Mouse (Mus musculus) liver, embryonic 14.5 days (tissue): Measurements from ENCODE around the gene Agt. TPM values are rescaled to one million over a fixed set of nuclear protein-coding genes. Genes with fewer than 3 reads are reported as not detected.
A peak's percentile ranks its signal among the peaks of the same experiment; 100 is the strongest.

Experiments used
- ATAC-seq: fragments of 200-750 bp; cut with Nextera tagmentation; 2 replicates; pipeline ENCODE4 v1.8.0; 2017; ENCODE audit warnings: moderate number of reproducible peaks, mild to moderate bottlenecking, moderate library complexity; ENCODE audit not compliant: insufficient read depth
- DNase-seq, 3 experiments: peaks; one replicate each; pipeline ENCODE4 v3.0.0-alpha.2; 2012 to 2013; ENCODE audit warnings: low read depth in 3 of 3, low spot score in 3 of 3
- H3K27ac ChIP-seq: fragments of 300-500 bp; sonication (generic); 2 replicates; pipeline ENCODE4 v1.5.1; 2014; ENCODE audit warnings: moderate library complexity, mild to moderate bottlenecking, control low read depth, inconsistent platforms
- H3K27me3 ChIP-seq: fragments of 300-500 bp; sonication (generic); 2 replicates; pipeline ENCODE4 v1.6.1; 2014; ENCODE audit warnings: mild to moderate bottlenecking, low read length, moderate library complexity; ENCODE audit not compliant: control insufficient read depth, insufficient read depth
- H3K36me3 ChIP-seq: fragments of 300-500 bp; sonication (generic); replicated peaks from 2 replicates; pipeline ENCODE4 v1.6.1; 2014; ENCODE audit warnings: low read depth; ENCODE audit not compliant: control insufficient read depth, insufficient read depth
- H3K4me1 ChIP-seq, 2 experiments: fragments of 200-500 bp in 1 of 2; fragments of 300-500 bp in 1 of 2; sonication (generic) in 1 of 2; replicated peaks; 2 replicates each; pipeline ENCODE4 v1.6.1; 2012 to 2014; ENCODE audit warnings: antibody characterized with exemption in 1 of 2, inconsistent platforms in 1 of 2, low read length in 1 of 2; ENCODE audit not compliant: control insufficient read depth in 2 of 2, insufficient read depth in 2 of 2
- H3K4me2 ChIP-seq: fragments of 300-500 bp; sonication (generic); 2 replicates; pipeline ENCODE4 v1.6.1; 2014; ENCODE audit warnings: low read depth, mild to moderate bottlenecking, control low read depth, moderate library complexity
- H3K4me3 ChIP-seq, 2 experiments: fragments of 200-500 bp in 1 of 2; fragments of 300-500 bp in 1 of 2; sonication (generic) in 1 of 2; 2 replicates each; pipeline ENCODE4 v1.5.1; 2012 to 2014; ENCODE audit warnings: low read depth in 2 of 2, low read length in 2 of 2, mild to moderate bottlenecking in 2 of 2, control low read depth in 1 of 2, inconsistent platforms in 1 of 2, moderate library complexity in 1 of 2; ENCODE audit not compliant: insufficient read depth in 1 of 2
- H3K9ac ChIP-seq: fragments of 300-500 bp; sonication (generic); replicated peaks from 2 replicates; pipeline ENCODE4 v1.6.1; 2014; ENCODE audit warnings: mild to moderate bottlenecking, control low read depth, moderate library complexity
- H3K9me3 ChIP-seq: fragments of 300-500 bp; sonication (generic); 2 replicates; pipeline ENCODE4 v1.6.1; 2016; ENCODE audit warnings: low read length, mixed read lengths; ENCODE audit not compliant: control insufficient read depth
- CTCF ChIP-seq: IDR thresholded peaks from 2 replicates; pipeline ENCODE4 v1.5.1; 2016; ENCODE audit warnings: antibody characterized with exemption, low read depth, control low read depth
- EP300 ChIP-seq: IDR thresholded peaks from 2 replicates; pipeline ENCODE4 v1.6.1; 2016; ENCODE audit warnings: antibody characterized with exemption, low read depth
- WGBS: fragments of 180-500 bp; shearing (Covaris S2); extraction: QIAGEN DNeasy Blood & Tissue Kit; methylation state at CpG from one replicate; pipeline ENCODE4 v1.1.7; 2014; ENCODE audit not compliant: insufficient replicate concordance; 5-methylcytosine and 5-hydroxymethylcytosine counted together
- polyA plus RNA-seq, 2 experiments: library from polyadenylated mRNA; depleted of rRNA in 1 of 2; stranded (reverse) in 1 of 2; unstranded in 1 of 2; fragments of >200 nt; fragmentation: Nextera tagmentation in 1 of 2; extraction: Ambion mirVana in 1 of 2; gene quantifications; 2 replicates each; pipeline versions ENCODE4 v1.2.1 to v1.2.3; 2012 to 2014

Gene Agt
- polyA plus RNA-seq, 2 experiments: 63.3 to 94.2 TPM

GRCm38 (mm10) chr8:124608239-124608971 lies 38.9 kb upstream of the Agt start:
- Histone ChIP-seq H3K4me3 (no peak overlapping the region), H3K9me3 (no peaks in the 10 kb centered on the region), H3K27me3 (no peaks in the 10 kb centered on the region; the same call in 1 of the 2 replicates), H3K4me2 (no peak overlapping the region), H3K36me3 (no peaks in the 10 kb centered on the region), H3K27ac (no peak overlapping the region), H3K9ac (no peak overlapping the region), H3K4me1 (no peaks in the 10 kb centered on the region)
- no peak for DNase-seq
- no peak for ATAC-seq
- no peak for TF ChIP-seq EP300
- peak; percentile 69 for TF ChIP-seq CTCF
- 50% methylated on average over 13 of the region's 13 CpGs for whole genome bisulfite sequencing

- no peaks in the 10 kb centered on the region for H3K9me3 ChIP-seq
- 52% methylated on average over 5 of the region's 5 CpGs for WGBS
- no peaks in the 10 kb centered on the region for H3K4me1 ChIP-seq
- peak; percentile 45 for TF ChIP-seq CTCF
- no peak for TF ChIP-seq EP300
- DNase-seq: no peak
- H3K9ac ChIP-seq: no peak overlapping the region
- no peaks in the 10 kb centered on the region for H3K27me3 ChIP-seq
- H3K4me3 ChIP-seq: no peak overlapping the region
- H3K27ac ChIP-seq: no peak overlapping the region
- no peaks in the 10 kb centered on the region for H3K36me3 ChIP-seq
- no peak for ATAC-seq
- H3K4me2 ChIP-seq: no peak overlapping the region
Observed at GRCm38 (mm10) chr8:124604066-124604465, 34.6 kb upstream of the Agt start.

GRCm38 (mm10) chr8:124589393-124589792 lies 19.9 kb upstream of the Agt start:
- no peaks in the 10 kb centered on the region for H3K9me3 ChIP-seq
- H3K4me2 ChIP-seq: no peak overlapping the region
- no peak for TF ChIP-seq EP300
- H3K27ac ChIP-seq: no peak overlapping the region
- 46% methylated on average over 4 of the region's 4 CpGs for WGBS
- no peaks in the 10 kb centered on the region; a peak in 1 of 4 replicates for H3K4me1 ChIP-seq
- no peak overlapping the region for H3K4me3 ChIP-seq
- no peak overlapping the region for H3K9ac ChIP-seq
- no peaks in the 10 kb centered on the region for H3K27me3 ChIP-seq
- no peaks in the 10 kb centered on the region for H3K36me3 ChIP-seq
- DNase-seq (no peak), ATAC-seq (no peak)

- H3K9me3 ChIP-seq: no peaks in the 10 kb centered on the region
- H3K27ac ChIP-seq: no peak overlapping the region
- H3K4me2 ChIP-seq: no peak overlapping the region
Observed at GRCm38 (mm10) chr8:124586556-124586955, 17.1 kb upstream of the Agt start.

GRCm38 (mm10) chr8:124585718-124586425 lies 16.4 kb upstream of the Agt start:
- DNase-seq (no peak), ATAC-seq (no peak)
- no peaks in the 10 kb centered on the region for H3K36me3 ChIP-seq
- no peak overlapping the region for H3K4me3 ChIP-seq
- H3K4me2 ChIP-seq: no peak overlapping the region
- WGBS: 34% methylated on average over 3 of the region's 3 CpGs
- H3K27me3 ChIP-seq: no peaks in the 10 kb centered on the region
- H3K4me1 ChIP-seq: no peaks in the 10 kb centered on the region; a peak in 1 of 4 replicates
- H3K9me3 ChIP-seq: no peaks in the 10 kb centered on the region
- no peak overlapping the region for H3K9ac ChIP-seq
- H3K27ac ChIP-seq: no peak overlapping the region
- TF ChIP-seq CTCF (no peak), EP300 (no peak)

More at GRCm38 (mm10) chr8:124586556-124586955, 17.1 kb upstream of the Agt start:
- no peak for DNase-seq
- H3K4me3 ChIP-seq: no peak overlapping the region
- H3K9ac ChIP-seq: no peak overlapping the region
- H3K36me3 ChIP-seq: no peaks in the 10 kb centered on the region
- WGBS: 50% methylated on average over 2 of the region's 2 CpGs
- no peak for TF ChIP-seq CTCF
- TF ChIP-seq EP300: no peak
- no peak for ATAC-seq
- no peaks in the 10 kb centered on the region; a peak in 1 of 4 replicates for H3K4me1 ChIP-seq
- no peaks in the 10 kb centered on the region for H3K27me3 ChIP-seq
